Mouse (Mus musculus) T-helper 1 cell (primary cell): Measurements from ENCODE around the gene Tmem198.

Experiments
- in situ Hi-C: fragments of 300-600 bp; cut with MboI, MseI; formaldehyde crosslinking; loops from one replicate; pipeline ENCODE4 v1.15.1; 2025; ENCODE audit warnings: high pct_unique_total_duplicates

Gene Tmem198

DNA sequence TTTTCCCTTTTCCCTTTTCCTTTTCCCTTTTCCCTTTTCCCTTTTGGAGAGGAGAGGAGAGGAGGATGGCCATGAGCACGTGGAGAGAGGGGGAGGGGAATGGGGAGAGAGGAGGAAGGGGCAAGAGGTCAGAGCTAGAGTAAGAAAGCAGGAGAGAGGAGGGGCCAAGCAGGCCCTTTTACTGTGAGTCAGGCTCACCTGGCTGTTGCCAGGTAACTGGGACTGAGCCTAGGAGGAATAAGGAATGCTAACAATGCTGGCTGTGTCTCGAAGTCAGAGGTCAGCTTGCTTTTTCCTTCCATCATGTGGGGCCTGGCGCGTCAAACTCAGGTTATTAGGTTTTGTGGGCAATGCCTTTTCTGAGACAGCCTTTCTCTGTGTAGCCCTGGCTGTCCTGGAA is 38.7 kb downstream of the Tmem198 start:
- in situ Hi-C loops: no loop called here

- in situ Hi-C loops: no loop called here
Observed at GRCm38 (mm10) chr1:75518427-75518826, 39.1 kb downstream of the Tmem198 start.

DNA sequence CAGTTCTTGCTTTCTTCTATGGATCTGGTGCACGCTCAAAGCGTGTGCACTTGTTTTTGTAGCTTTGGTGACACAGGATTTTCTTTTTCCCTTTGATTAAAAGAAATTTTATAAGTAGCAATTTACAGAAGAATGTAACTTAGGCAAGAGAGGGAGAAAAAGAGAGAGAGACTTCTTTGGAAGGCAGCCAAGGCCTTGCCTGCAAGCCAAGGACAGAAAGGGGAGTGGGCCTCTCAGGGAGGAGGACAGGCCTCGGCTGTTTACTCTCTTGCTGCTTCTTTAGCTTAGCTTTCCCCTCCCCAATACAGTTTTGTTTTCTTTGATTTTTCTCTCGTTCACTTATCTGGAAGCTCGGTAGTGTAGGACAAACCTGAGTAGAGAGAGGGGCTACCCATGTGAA is 40.2 kb downstream of the Tmem198 start:
- in situ Hi-C loops: no loop called here

- in situ Hi-C loops: no loop called here
Observed at GRCm38 (mm10) chr1:75521321-75522031, 42.1 kb downstream of the Tmem198 start, which contains the start of gene Stk11ip. Gene Stk11ip, plus strand, starts transcription at chr1:75521529.

DNA sequence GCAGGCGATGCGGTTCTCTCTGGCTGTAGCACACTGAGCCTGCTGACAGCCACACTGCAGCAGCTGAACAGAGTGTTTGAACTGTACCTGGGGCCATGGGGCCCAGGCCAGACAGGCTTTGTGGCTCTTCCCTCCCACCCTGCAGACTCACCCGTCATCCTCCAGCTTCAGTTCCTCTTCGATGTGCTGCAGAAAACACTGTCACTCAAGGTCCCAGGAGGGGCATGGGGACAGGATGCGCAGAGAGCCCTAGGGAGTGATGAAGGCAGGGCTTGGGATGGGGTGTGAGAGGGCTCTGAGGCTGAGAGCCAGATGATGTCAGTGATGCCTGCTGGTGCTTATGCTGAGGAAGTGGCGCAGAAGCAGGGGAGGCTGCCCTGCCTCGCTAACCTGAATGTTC is 45.3 kb downstream of the Tmem198 start:
- in situ Hi-C loops: no loop called here

DNA sequence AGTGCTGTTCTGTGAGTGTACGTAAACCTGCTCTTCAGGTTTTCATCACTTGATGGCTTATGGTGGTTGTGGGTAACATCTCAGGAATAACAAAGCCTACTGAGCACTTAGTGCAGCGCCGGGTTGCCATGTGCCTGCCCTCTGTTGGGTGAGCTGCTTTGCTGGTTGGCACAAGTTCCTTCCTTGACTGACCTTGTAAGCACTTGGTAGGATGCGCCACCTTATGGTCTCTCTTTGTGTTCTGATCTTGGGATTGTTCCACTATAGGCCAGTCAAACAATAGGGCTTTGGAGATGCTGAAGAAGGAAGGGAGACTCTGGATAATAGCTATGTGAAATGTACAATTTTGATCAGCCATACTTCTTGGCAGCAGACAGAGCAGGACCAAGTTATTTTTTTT is 51.2 kb downstream of the Tmem198 start:
- in situ Hi-C loops: no loop called here

- in situ Hi-C loops: no loop called here
Observed at GRCm38 (mm10) chr1:75532280-75533172, 53.2 kb downstream of the Tmem198 start.

- in situ Hi-C loops: no loop called here
Observed at GRCm38 (mm10) chr1:75533325-75534252, 54.3 kb downstream of the Tmem198 start.
